Mouse (Mus musculus) megakaryocyte progenitor cell, adult 5-6 weeks (primary cell): ENCODE results near the gene Agbl3. TPM values are rescaled to one million over a fixed set of nuclear protein-coding genes. Genes with fewer than 3 reads are reported as not detected.

Experiments used
- ATAC-seq: replicated peaks from 2 replicates; pipeline ENCODE4 v1.8.0; 2016; ENCODE audit warnings: mild to moderate bottlenecking, moderate TSS enrichment, inconsistent platforms; ENCODE audit not compliant: poor library complexity
- total RNA-seq, 2 experiments: library from RNA; stranded (forward) in 1 of 2; stranded (reverse) in 1 of 2; fragments of 157-497, 149-512 nt in 1 of 2; fragments of 200-1000 nt in 1 of 2; gene quantifications; 2 replicates each; pipeline versions ENCODE4 v1.2.3 to v1.2.4; 2015 to 2017

Agbl3 gene
- total RNA-seq, 2 experiments from 2014 or later = 3.6 to 7.1 TPM

DNA sequence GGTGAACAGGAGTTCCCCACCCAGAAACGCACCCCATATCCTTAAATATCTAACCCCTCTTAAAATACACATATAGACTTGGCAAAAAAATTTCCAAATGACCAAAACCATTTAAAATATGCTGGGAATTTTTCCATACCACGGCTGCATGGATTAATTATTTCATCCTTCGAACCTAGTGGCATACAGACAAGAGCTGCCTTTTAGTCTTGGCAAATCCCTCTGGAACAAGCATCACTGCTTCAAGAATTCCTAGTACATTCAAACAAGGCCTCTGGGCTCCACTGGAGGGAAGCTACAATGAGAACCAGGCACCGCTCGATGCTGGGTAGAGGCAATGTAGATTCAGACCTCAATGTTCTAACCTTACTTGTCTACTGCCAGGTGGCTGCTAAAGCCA, 90.5 kb downstream of the Agbl3 start:
- no peak for ATAC-seq

DNA sequence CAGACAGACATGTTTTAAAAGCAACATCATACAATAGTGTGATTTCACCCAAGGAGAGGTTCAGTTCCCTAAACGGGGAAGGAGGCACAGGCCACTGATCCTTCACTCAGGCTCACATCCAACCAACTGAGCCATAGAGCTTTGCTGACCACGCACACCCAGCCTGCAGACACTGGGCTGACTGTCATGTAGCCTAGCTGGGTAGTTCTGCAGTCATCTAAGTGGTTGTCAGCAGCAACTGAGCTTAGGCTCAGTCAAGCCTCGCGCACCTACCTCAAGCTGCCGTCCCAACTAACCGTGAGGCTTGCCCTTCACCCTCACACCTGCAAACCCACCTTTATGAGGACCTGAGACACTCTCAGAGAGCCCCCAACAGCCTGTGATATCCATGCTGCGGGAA, 91.7 kb downstream of the Agbl3 start:
- ATAC-seq = no peak

DNA sequence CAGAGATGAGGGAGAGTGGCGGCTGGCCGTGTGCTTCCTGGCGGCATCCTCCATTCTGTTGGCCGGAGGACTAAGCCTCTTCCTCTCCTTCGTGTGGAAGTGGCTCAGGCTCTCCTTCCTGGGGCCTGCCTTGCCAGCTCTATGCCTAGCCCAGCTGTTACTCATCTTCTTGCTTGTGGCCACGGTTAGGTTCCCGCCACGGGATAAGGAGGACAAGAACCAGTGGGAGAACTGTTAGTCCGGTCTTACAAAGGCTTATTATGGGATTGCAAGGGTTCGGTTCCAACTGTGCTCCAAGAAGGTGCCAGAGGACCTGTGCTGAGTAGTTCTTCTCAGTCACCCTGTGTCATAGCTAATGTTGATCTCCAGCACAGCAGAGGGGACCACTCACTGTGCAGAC, 92.6 kb downstream of the Agbl3 start:
- no peak for ATAC-seq

DNA sequence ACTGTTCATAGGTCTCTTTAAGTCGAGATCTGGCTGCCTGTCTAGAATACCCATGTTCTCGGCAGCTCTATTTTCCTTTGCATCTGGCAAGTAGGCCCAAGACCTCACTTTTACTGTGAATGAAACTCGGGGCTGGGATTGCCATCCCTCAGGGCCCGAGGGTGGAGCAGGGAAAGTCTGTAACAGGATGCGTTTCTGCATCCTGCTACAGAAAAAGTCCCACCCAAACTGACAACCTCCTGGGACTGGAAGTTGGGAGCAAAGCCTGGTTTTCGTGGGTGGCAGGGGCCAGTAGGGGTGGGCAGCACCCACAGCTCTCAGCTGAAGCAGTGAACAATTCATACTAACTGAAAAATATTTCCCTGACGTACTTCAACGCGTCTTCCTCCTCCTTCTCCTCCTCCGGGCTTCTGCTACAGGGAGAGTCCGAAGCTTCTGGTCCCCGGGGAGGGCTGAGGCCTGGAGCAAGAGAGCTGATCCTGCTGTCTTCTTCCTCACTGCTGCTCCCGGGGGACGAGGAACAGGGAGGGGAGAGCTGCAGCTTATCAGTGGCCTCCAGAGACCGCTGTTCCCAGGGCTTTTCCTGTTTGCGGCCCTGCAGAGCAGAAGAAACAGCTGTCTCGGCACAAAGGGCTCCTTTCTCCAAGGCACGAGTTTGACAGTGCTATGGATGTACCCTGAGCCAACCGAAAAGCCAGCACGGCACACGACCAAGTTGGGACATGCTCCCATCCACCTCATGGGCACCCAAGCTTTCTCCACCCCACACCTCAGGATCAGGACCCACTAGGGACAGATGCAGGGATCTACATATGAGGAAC, 94.1 kb downstream of the Agbl3 start:
- peak; percentile 13; the same call in 1 of the 2 replicates for ATAC-seq

DNA sequence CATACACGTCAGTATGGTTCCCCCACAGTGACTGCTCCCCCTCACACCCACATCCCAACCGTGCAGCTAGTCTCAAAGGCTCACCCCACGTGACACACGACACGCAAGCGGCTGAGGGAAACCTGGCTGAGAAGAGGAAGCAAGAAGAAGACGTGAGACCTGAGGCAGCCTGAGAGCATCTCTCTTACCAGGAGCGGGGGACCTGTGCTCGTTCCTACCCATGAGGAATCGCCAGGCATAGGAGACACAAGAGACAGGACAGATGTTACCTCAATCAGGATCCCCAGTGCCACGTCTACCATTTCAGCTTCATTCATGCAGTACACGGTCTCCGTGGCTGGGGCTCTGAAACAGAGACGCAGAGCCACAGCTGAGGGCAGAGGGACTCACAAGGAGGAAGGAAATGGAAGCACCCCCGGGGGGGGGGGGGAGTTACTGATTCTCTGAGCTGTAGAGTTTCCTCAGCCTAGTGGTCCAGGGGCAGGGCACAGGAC, 95.1 kb downstream of the Agbl3 start:
- ATAC-seq = peak; percentile 20

DNA sequence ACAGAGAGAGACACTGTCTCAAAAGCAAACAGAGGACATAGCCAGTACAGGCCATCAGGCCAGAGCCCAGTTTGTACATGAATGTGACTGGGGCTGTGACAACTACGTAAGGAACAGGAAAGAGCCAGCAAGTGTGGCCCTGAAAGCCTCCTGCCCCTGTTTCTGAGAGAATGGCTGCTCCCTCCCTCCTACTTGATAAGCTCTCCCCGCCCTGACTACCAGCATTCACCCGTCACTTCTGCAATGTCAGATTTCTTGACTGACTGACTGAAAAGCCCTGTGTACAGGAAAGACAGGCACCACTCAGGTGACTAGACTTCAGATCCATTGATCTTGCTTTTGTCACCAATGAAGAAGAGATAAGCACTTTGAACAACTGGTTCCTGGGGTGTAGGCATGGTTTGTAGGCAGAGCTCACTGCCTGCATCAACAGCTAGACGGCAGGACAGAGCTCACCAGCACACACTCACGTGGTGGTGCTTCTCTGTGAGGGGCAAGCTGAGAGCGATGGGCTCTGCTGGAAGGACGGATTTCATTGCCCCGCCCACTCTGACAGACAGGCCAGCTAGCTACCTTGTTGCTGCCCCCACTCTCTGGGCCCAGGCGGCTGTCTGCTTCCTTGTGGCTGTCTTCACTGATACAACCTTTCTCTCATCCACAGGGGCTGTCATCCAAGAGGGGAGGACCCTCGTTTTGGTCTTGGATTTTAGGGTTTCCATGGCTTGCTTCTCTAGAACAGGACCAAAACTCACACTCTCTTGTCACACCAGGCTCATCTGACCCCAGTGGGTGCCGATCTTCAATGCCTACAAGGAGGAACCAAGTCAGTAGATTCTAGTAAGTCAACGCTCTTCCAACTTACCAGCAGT, 96.0 kb downstream of the Agbl3 start:
- peak; percentile 14 for ATAC-seq

DNA sequence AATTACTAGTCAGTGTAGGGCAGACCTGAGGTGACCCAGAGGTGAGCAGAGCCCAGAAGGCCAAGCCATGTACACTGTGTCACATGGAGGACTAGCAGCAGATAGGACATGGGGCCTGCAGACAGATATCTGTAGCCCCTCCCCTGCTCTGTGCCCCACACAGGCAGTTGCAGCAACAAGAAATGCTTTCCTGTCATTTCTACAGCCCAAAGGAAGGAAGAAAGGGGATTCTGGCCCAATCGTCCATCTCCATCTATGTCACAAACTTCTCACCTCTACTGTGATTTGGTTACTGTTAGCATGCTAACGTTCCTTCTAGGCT, 96.6 kb downstream of the Agbl3 start:
- 0 out of 2 replicates have a peak, but pooled peaks have one; percentile 6 for ATAC-seq

DNA sequence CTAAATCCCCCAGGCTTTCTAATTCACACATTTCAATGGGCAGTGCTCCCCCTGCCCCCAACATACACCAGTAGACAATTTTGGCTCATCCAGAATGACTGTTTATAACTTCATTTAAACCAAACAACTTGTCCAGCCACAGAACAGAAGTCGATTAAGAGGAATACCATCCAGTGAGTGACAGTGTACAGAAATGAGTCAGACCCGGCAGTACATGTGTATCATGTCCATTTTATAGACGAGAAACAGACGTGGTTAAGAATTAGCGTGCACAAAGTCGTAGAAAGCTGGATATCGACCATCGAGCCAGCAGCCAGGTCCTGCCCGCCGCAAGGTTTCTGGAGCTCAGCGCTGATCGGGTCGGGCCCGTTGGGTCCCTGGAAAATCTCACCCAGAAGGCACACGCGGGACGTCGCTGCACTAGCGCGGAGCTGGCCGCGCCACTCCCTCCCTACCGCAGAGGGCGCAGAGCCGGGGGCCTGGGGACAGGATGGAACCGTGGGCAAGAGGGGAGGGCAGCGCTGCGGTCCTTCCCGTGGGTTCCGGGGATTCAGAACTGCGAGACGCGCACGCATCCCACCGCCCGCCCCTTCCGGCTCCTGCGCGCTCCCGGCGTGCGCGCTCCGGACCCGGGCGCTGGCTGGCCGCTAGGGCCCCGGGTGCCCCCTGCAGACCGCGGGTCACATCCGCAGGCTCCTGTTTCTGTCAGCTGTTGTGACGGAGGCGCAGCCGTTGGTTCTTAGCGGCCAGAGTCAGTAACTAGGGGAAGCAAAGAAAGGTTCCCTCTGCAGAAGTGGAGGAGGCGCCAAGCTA, 97.5 kb downstream of the Agbl3 start, which contains the start of gene Cyren:
TSS of gene Cyren (minus strand) at position 552 of the 813 bp plus-strand sequence.
- peak; percentile 64 for ATAC-seq

DNA sequence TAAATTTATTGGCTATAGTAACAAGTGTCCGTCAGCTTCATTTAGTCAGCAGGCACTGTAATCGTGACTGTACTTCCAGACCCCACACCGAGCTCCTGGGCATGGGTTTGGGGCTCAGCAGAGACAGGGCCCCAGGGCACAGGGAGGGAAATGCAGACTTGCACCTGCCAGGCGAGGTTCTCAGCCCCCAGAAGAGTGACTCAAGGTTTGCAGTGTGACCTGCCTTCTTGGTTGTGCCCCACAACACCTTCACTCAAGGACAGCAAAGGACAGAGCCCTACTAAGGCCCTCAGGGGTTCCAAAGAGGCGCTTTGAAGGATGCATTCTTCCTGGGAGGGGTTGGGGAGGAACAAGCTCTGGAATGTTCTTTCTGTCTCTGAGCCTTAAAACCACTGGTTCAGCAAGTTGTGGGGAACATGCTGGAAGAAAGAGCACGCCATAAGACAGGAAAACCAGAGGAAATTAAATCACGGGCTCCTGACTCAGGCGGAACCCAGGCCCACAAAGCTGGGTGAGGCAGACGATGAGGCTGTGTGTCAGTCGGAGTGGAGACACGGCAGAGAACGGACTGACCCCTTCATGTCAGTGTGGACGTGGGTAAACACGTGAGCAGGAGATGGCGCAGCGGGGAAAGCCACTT, 99.0 kb downstream of the Agbl3 start:
- no peak for ATAC-seq

DNA sequence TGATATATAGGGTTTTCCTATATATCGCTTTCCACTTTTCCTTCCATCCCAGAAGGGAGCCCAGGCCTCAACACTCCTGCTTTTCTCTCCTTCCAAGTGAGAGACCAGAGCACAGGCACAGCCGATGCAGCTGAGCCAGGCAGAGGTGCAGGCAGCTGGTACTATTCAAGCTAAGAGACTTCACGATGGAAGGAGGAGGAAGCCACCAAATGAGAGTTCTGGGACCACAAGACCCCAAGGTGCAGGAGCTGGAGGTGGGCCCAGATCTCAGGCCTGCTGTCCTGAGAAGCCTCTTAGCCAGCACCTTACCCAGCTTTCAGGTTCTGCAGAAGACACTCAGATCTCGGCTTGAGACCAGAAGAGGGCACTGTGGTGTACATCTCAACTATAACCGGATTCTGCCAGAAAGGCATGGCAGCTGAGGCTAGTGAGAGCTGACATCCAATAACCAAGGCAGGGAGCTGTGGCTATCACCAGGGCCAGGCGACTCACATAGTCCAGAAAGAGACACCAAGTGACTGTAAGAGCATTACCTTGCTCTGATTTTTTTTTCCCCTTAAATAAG, 99.8 kb downstream of the Agbl3 start:
- peak; percentile 14; the same call in 1 of the 2 replicates for ATAC-seq

DNA sequence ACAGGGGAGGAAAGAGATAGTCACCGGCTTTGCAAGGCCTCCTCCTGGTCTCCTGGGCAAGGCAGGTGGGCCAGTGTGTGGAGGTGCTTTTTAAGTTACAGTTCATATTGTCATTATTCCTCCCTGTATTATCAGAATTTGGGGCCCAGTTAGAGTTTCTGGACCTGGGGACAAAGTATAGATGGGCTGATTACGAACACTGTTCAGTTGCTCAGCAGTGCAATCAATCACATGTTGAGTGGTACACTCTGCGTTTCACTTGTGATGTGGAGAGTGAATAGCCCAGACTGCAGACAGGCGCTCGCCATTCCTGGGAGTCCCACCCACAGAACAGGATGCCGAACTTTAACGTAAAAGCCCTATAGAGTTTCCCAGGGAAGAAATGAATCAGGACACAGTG, 104.5 kb downstream of the Agbl3 start:
- no peak for ATAC-seq

DNA sequence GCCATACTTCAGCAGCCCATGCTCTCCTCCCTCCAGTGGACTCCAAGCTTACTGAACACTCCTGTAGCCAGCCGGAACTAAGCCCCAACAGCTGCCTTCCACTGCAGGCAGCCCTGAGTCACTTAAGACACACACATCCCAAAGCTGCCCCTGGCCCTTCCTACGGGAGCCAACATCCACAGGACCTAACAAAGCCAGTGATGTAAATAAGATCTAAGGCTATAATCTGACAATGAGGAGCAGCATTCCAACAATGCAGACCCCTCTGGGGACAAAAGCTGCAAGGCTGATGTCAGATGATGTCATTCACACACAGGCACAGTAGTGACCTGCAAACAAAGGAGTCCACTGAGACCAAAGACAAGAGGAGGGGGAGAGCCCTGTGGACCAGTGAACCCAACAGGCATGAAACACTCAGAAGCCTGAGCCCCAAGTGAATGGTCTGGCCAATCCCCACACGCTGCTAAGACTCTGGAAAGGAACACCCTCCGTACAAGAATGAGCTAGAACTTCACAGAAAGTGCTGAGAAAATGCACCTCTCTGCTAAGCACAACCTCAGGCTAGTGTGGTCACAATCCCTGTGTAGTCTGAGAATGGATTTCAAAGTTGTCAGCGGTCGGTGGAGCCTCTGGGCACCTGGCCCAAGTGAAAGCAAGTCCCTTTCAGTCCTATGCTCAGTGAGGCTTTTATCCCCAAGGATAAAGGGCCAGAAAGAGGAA, 107.1 kb downstream of the Agbl3 start:
- no peak for ATAC-seq

DNA sequence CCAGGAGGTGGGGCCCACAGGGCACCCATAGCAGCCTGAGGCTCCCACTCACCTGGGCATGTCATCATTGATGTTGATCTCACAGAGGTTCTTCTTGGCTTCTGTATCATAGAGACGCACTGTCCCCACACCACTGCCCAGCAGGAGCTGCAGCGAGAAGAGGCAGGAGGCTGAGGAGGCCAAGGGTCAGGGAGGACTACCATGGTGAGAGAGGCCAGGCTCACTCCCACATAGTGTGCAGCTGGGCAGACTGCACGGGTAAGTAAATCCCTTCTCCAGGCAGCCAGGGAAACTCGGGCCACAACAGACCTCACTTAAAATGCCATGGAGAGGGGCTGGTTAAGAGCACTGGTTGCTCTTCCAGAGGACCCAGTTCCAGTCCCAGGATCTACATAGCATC, 109.0 kb downstream of the Agbl3 start:
- ATAC-seq = no peak

DNA sequence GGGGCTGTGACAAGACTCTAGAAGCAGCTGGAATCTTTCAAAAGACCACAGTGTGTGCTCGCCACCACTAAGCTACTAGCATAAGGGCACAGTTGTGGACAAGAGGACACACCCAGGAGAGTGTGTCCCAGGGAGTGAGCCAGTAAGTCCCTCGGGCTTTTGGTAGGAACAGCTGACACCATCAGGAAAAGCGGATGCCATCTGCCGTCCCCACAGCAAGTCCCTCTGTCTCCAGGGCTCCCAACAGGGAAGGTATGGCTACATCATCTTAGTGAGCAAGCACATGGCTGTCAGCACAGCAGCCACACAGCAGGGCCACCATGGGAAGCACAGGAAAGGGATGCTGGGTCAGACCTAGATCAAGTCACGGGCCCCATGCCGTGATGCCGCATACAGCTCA, 115.3 kb downstream of the Agbl3 start:
- no peak for ATAC-seq

DNA sequence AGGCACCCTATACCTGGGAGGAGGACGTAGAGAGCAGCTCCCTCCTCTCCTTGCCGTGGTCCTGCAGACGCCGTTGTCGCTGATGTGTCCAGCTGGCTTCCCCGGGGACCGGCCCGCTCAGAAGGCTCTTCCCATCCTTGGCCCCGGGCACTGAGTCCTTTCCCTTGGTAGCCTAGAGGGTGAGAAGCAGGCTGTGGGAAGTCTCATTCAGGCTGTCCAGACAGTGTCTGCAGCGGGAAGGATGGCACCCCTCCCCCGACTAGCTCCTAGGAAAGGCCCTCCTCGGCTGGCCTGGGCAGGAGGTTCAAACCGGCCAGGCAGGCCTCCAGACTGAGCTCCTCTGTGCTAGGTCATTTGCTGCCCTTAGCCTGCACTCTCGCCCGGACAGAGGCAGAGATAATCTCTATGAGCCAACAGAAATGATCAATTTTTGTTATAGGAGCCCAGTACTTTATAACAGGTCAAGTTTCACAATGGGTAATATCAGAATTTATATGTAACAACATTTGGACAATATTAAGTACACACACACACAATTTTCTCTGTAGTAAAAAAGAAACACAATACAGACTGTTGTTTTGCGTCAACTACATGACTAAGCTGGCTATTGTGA, 116.0 kb downstream of the Agbl3 start:
- ATAC-seq = no peak

DNA sequence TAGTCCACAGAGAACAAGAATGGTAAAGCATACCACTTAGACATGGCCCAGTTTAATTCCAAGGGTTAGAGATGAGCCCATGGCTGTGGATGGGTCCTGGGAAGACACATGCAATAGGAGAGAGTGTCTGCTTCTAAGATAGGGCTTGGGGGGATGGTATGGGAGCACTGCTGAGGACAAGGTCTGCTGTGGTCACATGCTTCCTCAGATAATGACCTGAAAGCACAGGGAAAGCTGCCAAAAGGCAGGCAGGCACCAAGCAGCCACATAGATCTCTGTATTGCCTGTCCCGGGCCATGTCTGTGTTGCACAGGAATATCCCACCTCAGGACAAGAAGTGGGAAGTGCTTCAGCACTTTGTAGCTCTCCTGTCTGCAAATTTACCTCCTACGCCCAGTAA, 118.9 kb downstream of the Agbl3 start:
- peak; percentile 82 for ATAC-seq

DNA sequence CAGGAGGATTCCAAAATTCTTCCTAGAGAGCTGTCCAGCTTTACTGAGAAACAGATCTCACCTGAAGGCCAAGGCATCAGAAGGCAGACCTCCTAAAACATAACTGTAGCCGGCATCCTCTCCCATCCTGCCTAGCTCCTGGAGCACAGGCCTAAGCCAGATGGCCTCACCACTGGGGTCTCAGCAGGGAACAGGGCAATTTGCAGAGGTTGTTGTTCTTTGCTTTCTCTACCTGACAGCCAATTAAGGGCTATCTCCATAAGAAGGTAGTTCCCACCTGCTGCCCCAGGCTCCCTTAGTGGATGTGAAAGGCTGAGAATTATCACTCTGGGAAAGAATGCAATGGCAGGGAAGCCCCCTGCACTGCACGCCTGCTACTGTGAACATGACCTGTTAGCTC, 120.8 kb downstream of the Agbl3 start:
- ATAC-seq = no peak

DNA sequence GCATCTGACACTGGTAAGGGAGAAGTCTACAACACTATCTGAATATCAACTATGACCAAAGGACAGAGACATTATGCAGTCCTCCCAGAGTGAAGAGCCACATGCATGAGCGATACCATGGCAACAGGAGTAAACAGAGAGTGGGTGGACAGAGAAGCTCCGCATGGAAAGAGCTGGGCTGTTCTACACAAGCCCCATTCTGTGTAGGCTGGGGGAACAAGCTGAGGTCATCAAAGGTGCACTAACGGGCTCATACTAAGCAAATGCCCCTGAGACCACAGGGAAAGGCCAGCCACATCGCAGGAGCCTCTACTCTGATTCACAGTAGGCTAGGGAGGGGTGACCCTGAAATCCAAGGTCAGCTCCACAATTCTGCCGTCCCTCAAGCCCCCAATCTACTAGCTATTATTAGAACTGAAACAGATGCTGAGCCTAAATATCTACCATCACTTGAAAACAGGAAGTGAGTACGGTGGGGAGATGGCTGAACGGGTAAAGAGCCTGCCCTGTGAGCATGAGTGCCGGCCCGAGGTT, 121.7 kb downstream of the Agbl3 start:
- ATAC-seq = peak; percentile 24

DNA sequence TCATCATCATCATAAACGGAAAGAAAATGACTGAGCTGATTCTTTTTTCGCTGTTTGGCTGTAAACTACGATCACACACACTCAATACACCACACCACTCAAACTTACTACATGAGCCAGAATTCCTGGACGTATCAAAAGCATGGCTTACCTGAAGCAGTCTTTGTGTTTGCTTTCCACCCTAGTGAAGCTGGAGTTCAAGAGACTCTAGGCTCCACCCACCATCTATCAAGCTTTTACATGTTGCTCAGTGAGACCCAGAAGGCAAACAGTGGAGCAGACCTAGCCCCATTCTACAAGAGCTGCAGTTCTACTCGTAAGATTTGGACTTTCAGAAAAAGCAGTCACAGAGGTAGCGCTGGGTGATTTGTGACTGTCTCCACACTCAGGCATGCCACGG, 122.3 kb downstream of the Agbl3 start:
- ATAC-seq = no peak
